Comparison of ENCODE assay signal across 14 mouse cellular contexts in the genomic region with DNA sequence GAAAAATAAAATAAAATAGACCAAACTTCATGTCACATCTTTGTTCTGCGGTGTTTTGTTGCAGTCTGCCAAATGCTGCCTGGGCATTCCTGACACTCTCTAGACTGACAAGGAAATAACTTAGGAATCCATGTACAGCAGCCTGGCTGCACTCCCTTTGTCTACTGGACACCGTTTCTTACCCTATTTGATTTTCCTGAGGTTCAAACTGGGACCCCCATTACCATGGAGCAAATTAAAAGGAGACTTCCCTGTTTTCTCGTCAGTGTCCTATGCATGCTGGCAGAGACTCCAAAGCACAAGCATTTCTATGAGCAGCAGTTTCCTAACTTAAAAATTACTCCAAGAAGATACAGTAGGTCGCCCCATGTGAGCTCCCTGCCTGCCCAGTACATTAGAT.
"Had no signal": no experiment of that assay in that cellular context is flagged by ENCODE, and none has a peak within 500 bp of the region (broad histone marks: within the 10 kb centered on the region; RNA-seq: fewer than 3 reads in every experiment).

No protein-coding gene starts in this region.

- H3K27me3 ChIP-seq: liver, embryonic 13.5 days; neural tube, embryonic 12.5 days; neural tube, embryonic 15.5 days had no signal

- H3K9me3 ChIP-seq: liver, embryonic 13.5 days; midbrain, embryonic 13.5 days; neural tube, embryonic 12.5 days; neural tube, embryonic 15.5 days had no signal

- H3K4me2 ChIP-seq: liver, embryonic 13.5 days; midbrain, embryonic 13.5 days; neural tube, embryonic 12.5 days; neural tube, embryonic 15.5 days had no signal

- H3K9ac ChIP-seq: liver, embryonic 13.5 days; midbrain, embryonic 13.5 days; neural tube, embryonic 12.5 days; neural tube, embryonic 15.5 days had no signal

- DNase-seq: kidney, adult 18-20 months; kidney, postnatal 25 days; layer of hippocampus, adult 9-11 months; liver, embryonic 13.5 days; lung, adult 2 months; lung, postnatal 14 days; thymus, adult 18-20 months; thymus, postnatal 4 days had no signal

- H3K4me1 ChIP-seq: liver, embryonic 13.5 days; midbrain, embryonic 13.5 days; neural tube, embryonic 12.5 days; neural tube, embryonic 15.5 days had no signal

- H3K4me3 ChIP-seq: layer of hippocampus, adult 2 months; liver, embryonic 13.5 days; midbrain, embryonic 13.5 days; neural tube, embryonic 12.5 days; neural tube, embryonic 15.5 days had no signal

- H3K36me3 ChIP-seq: liver, embryonic 13.5 days; midbrain, embryonic 13.5 days; neural tube, embryonic 12.5 days; neural tube, embryonic 15.5 days had no signal

- H3K27ac ChIP-seq: kidney, postnatal 0 days; layer of hippocampus, adult 2 months; liver, embryonic 13.5 days; macrophage; midbrain, embryonic 13.5 days; neural tube, embryonic 12.5 days; neural tube, embryonic 15.5 days had no signal
